Mouse (Mus musculus) Muller cell, postnatal 12 days (primary cell): ENCODE measurements around the gene Gm3558.
"Not testable (repeated sequence)": the region's sequence is repeated elsewhere in the genome, so short reads cannot be mapped to it uniquely, and the experiment has no call there.

ENCODE experiments used
- DNase-seq: peaks from one replicate; pipeline ENCODE4 v3.0.0-alpha.2; 2015; ENCODE audit errors: inconsistent ontology term

Gene Gm3558

GRCm38 (mm10) chr14:7568382-7568781, at the start of gene Gm3558:
Gm3558 (minus strand) TSS chr14:7568566.
- not testable (repeated sequence) for DNase-seq

- DNase-seq: not testable (repeated sequence)
Observed at GRCm38 (mm10) chr14:7595492-7595891, 27.1 kb upstream of the Gm3558 start, which contains the start of gene Gm10338. Gm10338 (minus strand) TSS chr14:7595592.

- peak; percentile 0 for DNase-seq
Observed at GRCm38 (mm10) chr14:7567890-7568289, 476 bp downstream of the Gm3558 start.

GRCm38 (mm10) chr14:7567266-7567665, 1.1 kb downstream of the Gm3558 start:
- not testable (repeated sequence) for DNase-seq
